Mouse (Mus musculus) MEL (cell line): ENCODE data around the gene Il6ra. TPM values are rescaled to one million over a fixed set of nuclear protein-coding genes. Genes with fewer than 3 reads are reported as not detected.

Source experiments
- DNase-seq: peaks from one replicate; pipeline ENCODE4 v3.0.0; 2011; ENCODE audit warnings: low read depth, low spot score
- H3K27ac ChIP-seq: 2 replicates; pipeline ENCODE4 v1.5.1; 2012; ENCODE audit warnings: low read depth, mild to moderate bottlenecking, control low read depth, low read length, moderate library complexity; ENCODE audit not compliant: control insufficient read depth
- H3K27me3 ChIP-seq, 2 experiments: fragments of 150-350 bp in 1 of 2; sonication (generic) in 1 of 2; 2 replicates each; pipeline ENCODE4 v1.6.1; 2012; ENCODE audit warnings: low read length in 2 of 2, mild to moderate bottlenecking in 2 of 2, improper control_type of control experiment in 1 of 2, moderate library complexity in 1 of 2; ENCODE audit not compliant: insufficient read depth in 2 of 2, control insufficient read depth in 1 of 2
- H3K36me3 ChIP-seq, 2 experiments: 2 replicates each; pipeline ENCODE4 v1.6.1; 2012 to 2014; ENCODE audit warnings: low read length in 2 of 2, improper control_type of control experiment in 1 of 2, inconsistent platforms in 1 of 2, mild to moderate bottlenecking in 1 of 2; ENCODE audit not compliant: insufficient read depth in 2 of 2, control insufficient read depth in 1 of 2
- H3K4me1 ChIP-seq, 2 experiments: fragments of 150-350 bp in 1 of 2; sonication (generic) in 1 of 2; 2 replicates each; pipeline ENCODE4 v1.6.1; 2012; ENCODE audit warnings: low read length in 2 of 2, improper control_type of control experiment in 1 of 2, mild to moderate bottlenecking in 1 of 2; ENCODE audit not compliant: insufficient read depth in 2 of 2, control insufficient read depth in 1 of 2
- H3K4me3 ChIP-seq, 2 experiments: fragments of 150-350 bp in 1 of 2; sonication (generic) in 1 of 2; 2 replicates each; pipeline ENCODE4 v1.5.1; 2012; ENCODE audit warnings: low read depth in 2 of 2, low read length in 2 of 2, mild to moderate bottlenecking in 2 of 2, moderate library complexity in 2 of 2, control low read depth in 1 of 2, improper control_type of control experiment in 1 of 2; ENCODE audit not compliant: control insufficient read depth in 1 of 2, insufficient read depth in 1 of 2
- H3K79me2 ChIP-seq: 2 replicates; pipeline ENCODE4 v1.6.1; 2012; ENCODE audit warnings: mild to moderate bottlenecking, low read length, moderate library complexity; ENCODE audit not compliant: control insufficient read depth, poor library complexity, insufficient read depth
- H3K9ac ChIP-seq: 2 replicates; pipeline ENCODE4 v1.6.1; 2012; ENCODE audit warnings: low read depth, mild to moderate bottlenecking, control low read depth, low read length, moderate library complexity; ENCODE audit not compliant: control insufficient read depth, poor library complexity, severe bottlenecking
- H3K9me3 ChIP-seq: fragments of 150-350 bp; sonication (generic); replicated peaks from 2 replicates; pipeline ENCODE4 v1.6.1; 2012; ENCODE audit warnings: mild to moderate bottlenecking, low read length, improper control_type of control experiment, moderate library complexity; ENCODE audit not compliant: insufficient read depth
- BHLHE40 ChIP-seq: IDR thresholded peaks from 2 replicates; pipeline ENCODE4 v1.6.1; 2012; ENCODE audit warnings: low read depth, mild to moderate bottlenecking, inconsistent platforms, low read length, improper control_type of control experiment, borderline replicate concordance
- CHD1 ChIP-seq: IDR thresholded peaks from 2 replicates; pipeline ENCODE4 v1.6.1; 2012; ENCODE audit warnings: low read depth, mild to moderate bottlenecking, inconsistent platforms, low read length, improper control_type of control experiment
- CTCF ChIP-seq, 3 experiments: IDR thresholded peaks in 2 of 3; conservative IDR thresholded peaks in 1 of 3; 2 replicates each; pipeline ENCODE4 v1.5.1; 2011 to 2012; ENCODE audit warnings: low read length in 3 of 3, low read depth in 2 of 3, mild to moderate bottlenecking in 2 of 3, improper control_type of control experiment in 1 of 3, inconsistent platforms in 1 of 3, mixed read lengths in 1 of 3, moderate library complexity in 1 of 3; ENCODE audit not compliant: control insufficient read depth in 1 of 3, insufficient read depth in 1 of 3, poor library complexity in 1 of 3, severe bottlenecking in 1 of 3
- E2F4 ChIP-seq: IDR thresholded peaks from 2 replicates; pipeline ENCODE4 v1.6.1; 2011; ENCODE audit warnings: low read depth, low read length, improper control_type of control experiment, borderline replicate concordance
- ELF1 ChIP-seq: IDR thresholded peaks from 2 replicates; pipeline ENCODE4 v1.6.1; 2014; ENCODE audit warnings: low read depth, mild to moderate bottlenecking, inconsistent platforms, low read length, improper control_type of control experiment, moderate library complexity
- GABPA ChIP-seq: IDR thresholded peaks from 2 replicates; pipeline ENCODE4 v1.6.1; 2012; ENCODE audit warnings: low read depth, mild to moderate bottlenecking, inconsistent platforms, low read length, improper control_type of control experiment, moderate library complexity
- HCFC1 ChIP-seq: IDR thresholded peaks from 2 replicates; pipeline ENCODE4 v1.6.1; 2012; ENCODE audit warnings: low read depth, mild to moderate bottlenecking, inconsistent platforms, low read length, improper control_type of control experiment, moderate library complexity
- JUND ChIP-seq: IDR thresholded peaks from 2 replicates; pipeline ENCODE4 v1.6.1; 2011; ENCODE audit warnings: low read depth, mild to moderate bottlenecking, improper control_type of control experiment, low read length
- MAFK ChIP-seq: IDR thresholded peaks from 2 replicates; pipeline ENCODE4 v1.6.1; 2011; ENCODE audit warnings: low read depth, mild to moderate bottlenecking, low read length, improper control_type of control experiment, borderline replicate concordance
- MAZ ChIP-seq: IDR thresholded peaks from 2 replicates; pipeline ENCODE4 v1.6.1; 2012; ENCODE audit warnings: low read depth, mild to moderate bottlenecking, inconsistent platforms, low read length, improper control_type of control experiment
- MEF2A ChIP-seq: IDR thresholded peaks from 2 replicates; pipeline ENCODE4 v1.6.1; 2014; ENCODE audit warnings: low read depth, mild to moderate bottlenecking, inconsistent platforms, low read length, improper control_type of control experiment; ENCODE audit not compliant: poor library complexity, insufficient replicate concordance, severe bottlenecking; ENCODE audit errors: extremely low read depth
- MXI1 ChIP-seq: IDR thresholded peaks from 2 replicates; pipeline ENCODE4 v1.6.1; 2011; ENCODE audit warnings: mild to moderate bottlenecking, low read depth, low read length, improper control_type of control experiment
- POLR2AphosphoS2 ChIP-seq: IDR thresholded peaks from 2 replicates; pipeline ENCODE4 v1.6.1; 2011; ENCODE audit warnings: low read length, improper control_type of control experiment
- POLR2AphosphoS5 ChIP-seq: IDR thresholded peaks from 2 replicates; pipeline ENCODE4 v1.6.1; 2012; ENCODE audit warnings: low read depth, borderline replicate concordance, mild to moderate bottlenecking, inconsistent platforms, low read length, moderate library complexity, mixed read lengths
- TCF12 ChIP-seq: IDR thresholded peaks from 2 replicates; pipeline ENCODE4 v1.6.1; 2014; ENCODE audit warnings: low read depth, mild to moderate bottlenecking, inconsistent platforms, low read length, improper control_type of control experiment, moderate library complexity
- USF2 ChIP-seq, 2 experiments: IDR thresholded peaks; 2 replicates each; pipeline ENCODE4 v1.6.1; 2011 to 2012; ENCODE audit warnings: improper control_type of control experiment in 2 of 2, low read length in 2 of 2, borderline replicate concordance in 1 of 2, inconsistent platforms in 1 of 2, low read depth in 1 of 2, mild to moderate bottlenecking in 1 of 2; ENCODE audit not compliant: insufficient read depth in 1 of 2
- ZC3H11A ChIP-seq: IDR thresholded peaks from 2 replicates; pipeline ENCODE4 v1.6.1; 2012; ENCODE audit warnings: low read depth, mild to moderate bottlenecking, inconsistent platforms, low read length, improper control_type of control experiment
- polyA plus RNA-seq, 2 experiments: library from polyadenylated mRNA; stranded (reverse) in 1 of 2; unstranded in 1 of 2; fragments of >175 nt in 1 of 2; fragments of >200 nt in 1 of 2; gene quantifications; 2 replicates each; pipeline versions ENCODE4 v1.2.1 to v1.2.4; 2012; ENCODE audit warnings: low replicate concordance in 2 of 2, low read depth in 1 of 2; ENCODE audit not compliant: insufficient read length in 2 of 2, insufficient read depth in 1 of 2, missing spikeins in 1 of 2
- total RNA-seq: library from RNA; depleted of rRNA; stranded (reverse); fragments of 300-350 nt; gene quantifications from 2 replicates; pipeline ENCODE4 v1.2.3, GENCODE M21; 2012

Il6ra gene
- total and polyA plus RNA-seq, 3 experiments = 0.15 to 3.4 TPM; not detected in 1

GRCm38 (mm10) chr3:89868956-89869355, 44.0 kb downstream of the Il6ra start:
- no peaks in the 10 kb centered on the region for H3K27me3 ChIP-seq
- DNase-seq = no peak
- H3K4me1 ChIP-seq = peaks cover 9 to 34% of the 10 kb centered on the region in 2 experiments
- peaks cover 0 to 33% of the 10 kb centered on the region in 2 experiments; a peak in 2 of 4 replicates for H3K36me3 ChIP-seq
- TF ChIP-seq CHD1 = no peak
- no peak for TF ChIP-seq ELF1
- no peak for TF ChIP-seq E2F4
- no peak for TF ChIP-seq JUND
- no peak for TF ChIP-seq POLR2AphosphoS2
- TF ChIP-seq MXI1 = no peak
- no peak for TF ChIP-seq CTCF (IDR thresholded peaks at IDR 0.05 in 2 of 3, conservative IDR thresholded peaks at IDR 0.05 in 1 of 3; ENCODE audit: control insufficient read depth in 1 of 3, insufficient read depth in 1 of 3, low read depth in 2 of 3, low read length in 3 of 3, poor library complexity in 1 of 3, severe bottlenecking in 1 of 3)
- TF ChIP-seq MAFK = no peak
- no peak for TF ChIP-seq ZC3H11A
- TF ChIP-seq MEF2A = no peak
- H3K4me3 ChIP-seq = no peak overlapping the region
- no peak overlapping the region for H3K9ac ChIP-seq
- no peaks in the 10 kb centered on the region for H3K79me2 ChIP-seq
- H3K27ac ChIP-seq = no peak overlapping the region
- H3K9me3 ChIP-seq = no peaks in the 10 kb centered on the region

GRCm38 (mm10) chr3:89868357-89868756, 44.6 kb downstream of the Il6ra start:
- Histone ChIP-seq H3K79me2 (no peaks in the 10 kb centered on the region), H3K36me3 (peaks cover 0 to 36% of the 10 kb centered on the region in 2 experiments; a peak in 2 of 4 replicates), H3K27ac (no peak overlapping the region), H3K4me1 (peaks cover 11 to 40% of the 10 kb centered on the region in 2 experiments), H3K9ac (no peak overlapping the region), H3K9me3 (no peaks in the 10 kb centered on the region), H3K27me3 (no peaks in the 10 kb centered on the region), H3K4me3 (no peak overlapping the region)
- no peak for TF ChIP-seq USF2 (IDR thresholded peaks at IDR 0.05; ENCODE audit: borderline replicate concordance in 1 of 2, insufficient read depth in 1 of 2, low read depth in 1 of 2, low read length in 2 of 2)
- no peak for TF ChIP-seq POLR2AphosphoS5
- TF ChIP-seq TCF12 = no peak
- no peak for TF ChIP-seq BHLHE40
- TF ChIP-seq HCFC1 = no peak
- TF ChIP-seq MAFK = no peak
- TF ChIP-seq MAZ = no peak
- no peak for TF ChIP-seq GABPA
- no peak for DNase-seq
